Mouse (Mus musculus): ENCODE measurements around the gene Snx9.

Gene Snx9

GRCm38 (mm10) chr17:5841128-5841942 is at the start of gene Snx9:
Snx9 (plus strand) TSS chr17:5841329.
- peak; percentile 67 for DNase-seq (ENCODE audit: low read depth)

DNA sequence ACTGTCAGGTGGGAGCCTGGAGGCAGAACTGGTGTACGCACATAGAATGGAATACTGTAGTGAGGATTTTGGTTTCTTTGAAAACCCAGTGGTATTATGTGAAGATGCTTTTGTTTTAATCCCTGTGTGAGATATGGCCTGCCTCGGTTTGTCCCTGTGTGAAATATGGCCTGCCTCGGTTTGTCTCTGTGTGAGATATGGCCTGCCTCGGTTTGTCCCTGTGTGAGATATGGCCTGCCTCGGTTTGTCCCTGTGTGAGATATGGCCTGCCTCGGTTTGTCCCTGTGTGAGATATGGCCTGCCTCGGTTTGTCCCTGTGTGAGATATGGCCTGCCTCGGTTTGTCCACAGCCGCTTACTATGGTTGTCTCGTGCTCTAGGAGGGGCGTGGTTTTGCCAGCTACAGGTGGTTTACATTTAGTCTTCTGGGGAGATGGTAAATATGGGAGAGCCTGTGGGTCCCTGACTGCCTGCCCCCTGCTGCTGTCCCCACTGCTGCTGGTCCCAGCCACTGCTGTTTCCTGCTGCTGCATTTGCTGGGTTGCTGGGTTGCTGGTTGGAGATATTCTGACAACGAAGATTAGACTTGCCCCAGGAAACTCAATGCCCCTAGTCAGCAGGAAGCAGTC is 48.9 kb upstream of the Snx9 start:
- DNase-seq (ENCODE audit: low read depth): no peak

- DNase-seq (ENCODE audit: low read depth): no peak
These were observed 47.5 kb upstream of the Snx9 start for GRCm38 (mm10) chr17:5793593-5793992.

GRCm38 (mm10) chr17:5794276-5794675 is 46.9 kb upstream of the Snx9 start:
- no peak for DNase-seq (ENCODE audit: low read depth)

GRCm38 (mm10) chr17:5795369-5795768 is 45.8 kb upstream of the Snx9 start:
- no peak for DNase-seq (ENCODE audit: low read depth)

DNA sequence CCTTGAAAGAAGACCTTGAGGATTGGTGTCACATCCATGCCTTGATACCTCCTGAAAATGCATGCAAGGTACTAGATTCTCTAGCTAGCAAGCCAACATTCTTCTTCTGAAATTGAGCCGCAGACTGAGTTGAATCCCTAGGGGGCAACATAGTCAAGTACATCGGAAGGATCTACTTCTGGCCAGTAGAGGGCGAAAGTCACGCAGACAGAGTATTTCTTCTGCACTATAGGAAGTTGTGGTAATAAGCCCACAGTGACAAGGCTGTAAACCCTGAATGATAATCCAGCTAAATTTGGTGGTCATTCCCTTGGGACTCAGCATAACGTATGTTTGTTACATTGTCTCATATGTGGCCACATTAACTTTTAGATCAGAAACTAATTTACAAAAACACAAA is 45.3 kb upstream of the Snx9 start:
- peak; percentile 91 for DNase-seq (ENCODE audit: low read depth)

- no peak for DNase-seq (ENCODE audit: low read depth)
These were observed 43.9 kb upstream of the Snx9 start for GRCm38 (mm10) chr17:5797124-5797760.

DNA sequence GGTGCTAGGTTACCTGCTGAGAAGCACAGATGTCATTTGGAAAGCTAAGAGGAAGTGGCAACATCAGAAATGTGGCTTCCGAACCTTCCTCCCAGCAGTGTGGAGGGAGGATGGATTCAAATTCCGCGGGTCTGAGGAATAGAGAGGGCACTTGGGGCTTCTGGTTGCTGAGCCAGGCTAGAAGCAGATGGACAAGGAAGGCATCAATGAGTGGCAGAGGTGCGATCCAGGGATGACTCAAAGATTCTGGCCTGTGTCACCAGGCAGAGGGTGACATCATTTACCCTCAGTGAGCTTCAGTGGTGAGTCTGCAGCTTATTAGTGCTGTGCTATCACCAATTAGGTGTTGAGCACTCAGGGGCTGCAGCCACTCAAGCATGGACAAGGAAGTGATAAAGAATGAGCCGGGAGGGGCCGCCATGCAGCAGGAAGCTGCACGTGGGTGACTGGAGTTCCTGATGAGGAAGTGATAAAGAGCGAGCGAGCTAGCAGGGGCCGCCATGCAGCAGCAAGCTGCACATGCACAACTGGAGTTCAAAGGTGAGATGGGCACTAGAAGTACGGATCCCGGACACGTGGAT is 42.8 kb upstream of the Snx9 start:
- DNase-seq (ENCODE audit: low read depth): peak; percentile 59

- no peak for DNase-seq (ENCODE audit: low read depth)
These were observed 42.2 kb upstream of the Snx9 start for GRCm38 (mm10) chr17:5798900-5799299.

DNA sequence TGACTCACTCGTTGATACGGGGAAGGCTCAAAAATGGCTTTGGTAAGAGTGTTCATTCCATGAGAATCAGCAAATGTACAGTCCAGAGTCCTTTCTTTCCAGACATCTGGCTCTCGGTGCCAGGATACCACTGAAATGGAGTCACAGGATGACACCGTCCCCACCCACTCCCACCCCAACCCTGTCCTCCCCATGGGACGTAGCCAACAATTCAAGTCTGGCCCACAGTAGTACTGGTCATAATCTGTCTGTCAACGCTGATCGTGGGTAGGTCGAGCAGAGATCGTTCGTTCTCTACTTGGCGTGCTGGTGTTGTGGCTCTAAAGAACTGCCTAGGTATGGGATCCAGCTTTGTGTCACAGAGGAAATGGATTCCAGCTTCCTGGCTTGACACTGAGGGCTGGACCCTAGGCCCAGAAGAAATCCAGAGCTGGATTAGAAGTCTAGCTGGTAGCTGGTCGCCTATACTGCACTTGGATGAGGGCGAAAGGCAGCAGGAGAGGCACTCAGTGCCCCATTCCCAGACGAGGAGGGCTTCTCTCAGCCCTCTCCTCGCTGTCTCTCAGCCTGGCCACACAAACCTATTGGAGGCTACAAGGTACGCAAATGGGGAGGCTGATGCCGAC is 41.6 kb upstream of the Snx9 start:
- DNase-seq (ENCODE audit: low read depth): no peak

DNA sequence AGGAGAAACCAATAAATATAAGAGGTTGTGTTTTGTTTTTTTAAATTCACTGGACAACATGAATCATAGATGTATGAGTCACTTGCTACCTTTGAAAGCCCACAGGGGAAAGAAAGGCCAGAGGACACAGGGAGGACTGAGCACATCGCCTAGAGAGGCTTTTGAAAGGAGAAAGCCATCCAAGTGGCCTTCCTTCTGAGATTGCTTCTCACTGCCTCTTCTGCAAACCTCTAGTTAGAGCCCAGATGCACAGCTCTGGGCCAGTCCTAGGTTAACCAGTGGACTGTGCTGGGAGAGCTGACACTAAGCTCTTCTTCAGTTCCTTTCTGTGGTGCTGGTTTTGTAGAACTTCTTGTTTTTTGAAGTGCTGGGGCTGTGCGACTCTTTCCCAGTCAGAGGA is 40.9 kb upstream of the Snx9 start:
- no peak for DNase-seq (ENCODE audit: low read depth)

- DNase-seq (ENCODE audit: low read depth): peak; percentile 29
These were observed 40.1 kb upstream of the Snx9 start for GRCm38 (mm10) chr17:5800824-5801560.

DNA sequence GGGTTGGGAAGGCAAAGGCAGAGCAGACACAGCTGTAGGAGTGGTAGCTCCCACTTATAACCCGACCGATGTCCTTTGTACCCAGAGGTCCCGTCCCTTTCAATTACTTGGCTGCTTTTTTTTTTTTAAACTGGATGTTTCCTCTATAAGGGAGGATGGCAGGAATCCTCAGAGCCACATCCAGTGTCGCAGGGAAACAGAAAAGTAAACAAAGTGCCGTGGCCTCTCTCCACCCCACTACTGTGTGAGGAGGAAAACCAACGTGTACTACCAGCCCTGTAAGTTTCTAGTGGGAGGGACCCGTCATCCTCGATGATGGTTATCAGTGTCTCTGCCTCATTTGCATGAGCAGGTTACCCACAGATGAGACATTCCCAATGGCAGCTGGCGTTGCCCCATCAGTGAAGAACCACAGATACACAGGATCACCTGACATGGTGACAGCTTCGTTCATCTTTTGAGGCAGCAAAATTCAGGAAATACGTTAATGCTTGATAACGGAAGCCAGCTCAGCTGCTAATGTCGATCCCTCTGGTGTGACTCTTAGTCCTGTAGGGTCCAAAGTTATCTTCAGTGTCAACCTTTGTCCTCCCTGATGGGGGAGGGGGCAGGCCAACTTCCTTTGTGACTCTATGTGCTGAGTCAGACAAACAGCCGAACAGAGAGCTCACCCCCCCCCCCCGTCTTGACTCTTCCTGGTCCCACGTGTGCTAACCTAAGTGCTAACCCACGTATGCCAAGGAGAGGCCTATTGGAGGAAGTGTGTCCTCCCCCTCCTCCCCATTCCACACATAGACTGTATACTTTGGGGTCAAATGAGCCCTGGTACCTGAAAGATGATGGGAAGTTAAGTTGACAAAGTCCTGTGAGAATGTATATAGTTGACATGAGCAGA is 39.1 kb upstream of the Snx9 start:
- DNase-seq (ENCODE audit: low read depth): peak; percentile 81

DNA sequence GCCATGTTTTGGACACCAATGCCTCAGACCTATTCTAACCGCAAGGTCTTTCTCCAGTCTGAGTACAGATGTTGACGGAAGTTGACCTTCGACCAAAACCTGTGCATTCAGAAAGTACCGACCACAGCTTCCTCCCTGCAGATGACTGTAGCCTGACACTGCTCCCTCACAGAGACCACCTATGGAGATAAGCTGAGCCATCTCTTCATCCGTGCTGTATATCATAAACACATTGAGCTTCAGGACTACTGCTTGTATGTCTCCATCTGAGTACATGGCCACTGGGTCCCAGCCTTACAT is 38.5 kb upstream of the Snx9 start:
- no peak for DNase-seq (ENCODE audit: low read depth)

GRCm38 (mm10) chr17:5803229-5804012 is 37.7 kb upstream of the Snx9 start:
- peak; percentile 75 for DNase-seq (ENCODE audit: low read depth)

DNA sequence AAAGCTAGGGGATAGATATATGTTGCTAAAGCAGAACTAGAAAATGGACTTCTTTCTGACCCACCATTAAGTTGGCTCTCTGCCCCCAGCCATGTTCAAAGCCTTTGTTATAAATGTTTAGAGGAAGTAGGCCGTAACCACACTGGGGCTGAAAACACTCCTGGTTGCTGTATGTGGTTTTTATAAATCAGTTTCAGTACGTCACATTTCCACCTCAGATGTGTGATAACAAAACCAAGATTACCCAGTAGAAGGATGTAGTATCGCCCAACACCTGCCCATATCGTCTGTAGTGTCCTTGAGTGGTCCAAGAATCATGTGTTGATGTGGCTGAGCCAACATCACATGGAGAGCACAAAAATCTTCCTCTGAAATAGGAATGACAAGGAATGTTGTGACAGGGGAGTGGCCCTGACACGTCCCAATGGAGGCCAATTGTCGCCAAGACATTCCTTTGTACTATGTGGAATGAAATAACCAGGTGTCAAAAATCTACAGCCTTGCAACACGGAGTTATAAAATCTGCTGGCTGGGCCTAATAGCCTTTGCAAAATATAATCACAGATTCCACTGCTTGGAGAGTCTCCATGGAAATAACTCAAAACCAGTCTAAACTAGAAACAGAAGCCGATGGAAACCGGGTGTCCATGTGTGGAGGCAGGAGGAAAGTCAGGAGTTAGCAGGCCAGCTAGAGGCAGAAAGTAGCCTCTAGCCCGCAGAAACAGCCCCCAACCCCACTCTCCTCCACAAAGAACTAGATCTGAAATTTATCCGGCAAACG is 36.6 kb upstream of the Snx9 start:
- DNase-seq (ENCODE audit: low read depth): peak; percentile 87

- DNase-seq (ENCODE audit: low read depth): peak; percentile 88
These were observed 35.8 kb upstream of the Snx9 start for GRCm38 (mm10) chr17:5805151-5805834.

- no peak for DNase-seq (ENCODE audit: low read depth)
These were observed 35.2 kb upstream of the Snx9 start for GRCm38 (mm10) chr17:5805935-5806334.

- no peak for DNase-seq (ENCODE audit: low read depth)
These were observed 34.3 kb upstream of the Snx9 start for GRCm38 (mm10) chr17:5806823-5807222.
